Mouse (Mus musculus) layer of hippocampus, adult 2 months (tissue): ENCODE measurements around the gene Cdc42bpb. TPM values are rescaled to one million over a fixed set of nuclear protein-coding genes. Genes with fewer than 3 reads are reported as not detected.

Source experiments
- DNase-seq, 2 experiments: peaks; one replicate each; pipeline ENCODE4 v3.0.0; 2022; ENCODE audit warnings: low spot score in 2 of 2
- H3K27ac ChIP-seq: fragments of 200-600 bp; 2 replicates; pipeline ENCODE4 v1.8.1; 2022
- H3K4me3 ChIP-seq: fragments of 200-600 bp; 2 replicates; pipeline ENCODE4 v1.8.1; 2022; ENCODE audit warnings: mild to moderate bottlenecking
- CTCF ChIP-seq: fragments of 200-600 bp; conservative IDR thresholded peaks from 2 replicates; pipeline ENCODE4 v1.8.1; 2022; ENCODE audit warnings: antibody characterized with exemption, mild to moderate bottlenecking, moderate library complexity
- long read RNA-seq, 2 experiments: library from polyadenylated mRNA; stranded (forward); transcript quantifications; one replicate each; pipeline ENCODE4 v2.0.0; 2021; ENCODE audit warnings: borderline mapping rate in 2 of 2
- total RNA-seq, 2 experiments: library from RNA; stranded (reverse); gene quantifications; 2 replicates each; pipeline ENCODE4 v1.2.3; 2021

Gene Cdc42bpb
- 100 to 1,000 TPM; 113 to 122 TPM for total RNA-seq
- long read RNA-seq, experiment 1, full-length matches to known transcripts = 20 of 52 reads
- long read RNA-seq, experiment 1, partial matches to known transcripts = 23 of 52 reads
- long read RNA-seq, experiment 1, other reads (novel, unspliced or antisense) = 9 of 52 reads
- long read RNA-seq, experiment 2, full-length matches to known transcripts = 37 of 81 reads
- long read RNA-seq, experiment 2, partial matches to known transcripts = 35 of 81 reads
- long read RNA-seq, experiment 2, other reads (novel, unspliced or antisense) = 9 of 81 reads

DNA sequence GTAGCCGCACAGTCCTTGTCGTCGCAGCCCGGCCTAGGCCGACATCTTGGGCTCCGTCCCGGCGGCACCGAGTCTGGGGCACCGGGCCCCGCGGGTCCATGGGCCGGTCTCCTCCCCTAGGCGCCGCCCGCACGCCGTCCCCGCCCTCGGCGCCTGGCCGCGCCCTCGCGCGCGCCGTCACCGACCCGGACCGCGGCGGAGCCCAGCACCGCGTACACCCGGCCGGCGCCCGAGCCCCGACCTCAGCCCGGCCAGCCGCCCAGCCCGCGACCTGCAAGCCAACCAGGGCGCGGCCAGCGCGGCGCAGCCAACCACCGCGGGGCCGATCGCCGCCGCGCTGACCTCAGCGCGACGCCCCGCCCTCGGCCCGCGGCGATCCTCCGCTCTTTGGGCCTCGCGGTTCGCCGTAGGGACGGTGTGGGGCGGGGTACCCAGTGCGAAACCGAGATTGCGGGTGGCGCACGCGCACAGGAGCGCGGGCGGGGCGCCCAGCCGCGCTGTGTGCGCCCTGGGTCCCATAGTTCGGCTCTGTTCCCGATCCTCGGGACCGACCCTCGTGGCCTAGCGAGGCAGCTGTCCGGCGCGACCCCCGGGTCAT, at the start of gene Cdc42bpb:
TSS of gene Cdc42bpb (minus strand) at position 343 of the 598 bp plus-strand sequence.
- no peak for TF ChIP-seq CTCF
- Histone ChIP-seq H3K27ac (peak within 1 kb of the TSS; percentile 99), H3K4me3 (peak within 1 kb of the TSS; percentile 92)
- DNase-seq = peak; percentile 93 to 96

DNA sequence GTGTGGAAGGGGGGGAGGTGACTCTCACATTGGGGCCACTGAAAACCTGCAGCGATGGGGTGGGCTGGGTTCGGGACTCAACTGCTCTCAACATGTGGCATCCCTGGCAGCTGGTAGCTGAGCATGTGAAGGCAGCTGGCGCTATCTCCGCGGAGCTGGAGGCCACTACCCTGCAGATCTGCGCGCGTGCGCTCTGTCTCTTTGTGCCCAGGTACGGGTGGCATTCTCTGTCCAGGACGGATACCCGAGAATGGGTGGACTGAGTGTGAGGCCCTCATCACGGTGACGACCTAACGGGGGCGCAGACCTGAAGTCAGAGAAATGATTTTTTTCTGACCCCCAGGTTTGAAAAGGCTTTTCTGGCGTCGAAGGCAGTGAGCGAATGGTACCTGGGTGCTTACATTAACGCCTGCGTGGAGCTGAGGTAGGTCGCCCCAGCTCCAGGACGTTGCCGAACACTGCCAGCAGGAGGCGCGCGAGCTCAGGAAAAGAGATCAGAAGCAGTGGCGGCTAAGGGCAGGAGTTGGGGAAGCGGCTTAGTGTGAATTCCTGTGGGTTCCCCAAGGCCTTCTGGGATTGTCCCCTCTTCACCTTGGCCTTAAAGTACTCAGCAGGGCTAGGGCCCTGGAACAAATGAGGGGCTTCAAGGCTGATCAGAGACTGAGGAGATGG, 48.4 kb upstream of the Cdc42bpb start:
- Histone ChIP-seq H3K27ac (no peak overlapping the region), H3K4me3 (peak overlapping the region; percentile 26)
- DNase-seq = peak; percentile 89 to 97
- peak; percentile 94 for TF ChIP-seq CTCF

DNA sequence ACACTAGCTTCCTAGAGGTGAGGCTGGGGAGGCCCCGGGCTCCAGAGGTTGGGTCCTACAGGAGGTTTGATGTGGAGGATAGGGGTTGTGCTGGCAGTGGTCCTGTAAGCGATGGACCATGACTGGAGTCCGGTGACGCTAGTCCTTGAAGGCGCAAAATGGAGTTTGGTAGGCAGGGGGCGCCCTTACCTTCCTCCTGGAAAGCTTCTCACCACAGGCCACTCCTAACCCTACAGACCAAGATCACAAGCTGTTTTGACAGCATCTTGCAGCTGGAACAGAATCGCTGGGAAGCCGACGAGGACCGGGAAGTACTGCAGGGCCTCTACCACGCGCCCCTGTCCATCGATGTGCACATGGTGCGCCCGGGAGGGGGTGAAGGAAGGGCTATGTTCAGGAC, 47.7 kb upstream of the Cdc42bpb start:
- TF ChIP-seq CTCF = peak; percentile 85

DNA sequence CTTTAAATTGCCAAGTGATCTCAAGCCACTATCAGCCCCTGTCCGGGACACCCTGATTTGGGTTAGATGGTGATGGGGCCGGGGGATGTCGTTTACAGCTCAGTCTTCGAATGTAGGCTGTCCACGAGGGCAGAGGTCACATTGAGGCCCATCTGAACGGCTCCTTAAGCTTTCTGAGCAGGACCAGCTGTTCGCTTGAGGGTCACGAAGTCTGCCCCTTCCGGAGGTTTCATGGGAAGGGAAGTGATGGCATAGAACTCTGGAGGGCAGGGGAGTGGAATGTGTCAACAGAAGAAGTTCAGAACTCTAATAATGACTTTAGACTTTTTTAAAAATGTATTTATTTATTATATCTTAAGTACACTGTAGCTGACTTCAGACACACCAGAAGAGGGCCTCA, 47.0 kb upstream of the Cdc42bpb start:
- TF ChIP-seq CTCF = no peak
- H3K4me3 ChIP-seq = no peak overlapping the region
- DNase-seq = no peak
- H3K27ac ChIP-seq = no peak overlapping the region

More for the DNA sequence above, 47.7 kb upstream of the Cdc42bpb start:
- no peak overlapping the region for H3K27ac ChIP-seq
- peak; percentile 45 to 75 for DNase-seq
- no peak overlapping the region for H3K4me3 ChIP-seq

DNA sequence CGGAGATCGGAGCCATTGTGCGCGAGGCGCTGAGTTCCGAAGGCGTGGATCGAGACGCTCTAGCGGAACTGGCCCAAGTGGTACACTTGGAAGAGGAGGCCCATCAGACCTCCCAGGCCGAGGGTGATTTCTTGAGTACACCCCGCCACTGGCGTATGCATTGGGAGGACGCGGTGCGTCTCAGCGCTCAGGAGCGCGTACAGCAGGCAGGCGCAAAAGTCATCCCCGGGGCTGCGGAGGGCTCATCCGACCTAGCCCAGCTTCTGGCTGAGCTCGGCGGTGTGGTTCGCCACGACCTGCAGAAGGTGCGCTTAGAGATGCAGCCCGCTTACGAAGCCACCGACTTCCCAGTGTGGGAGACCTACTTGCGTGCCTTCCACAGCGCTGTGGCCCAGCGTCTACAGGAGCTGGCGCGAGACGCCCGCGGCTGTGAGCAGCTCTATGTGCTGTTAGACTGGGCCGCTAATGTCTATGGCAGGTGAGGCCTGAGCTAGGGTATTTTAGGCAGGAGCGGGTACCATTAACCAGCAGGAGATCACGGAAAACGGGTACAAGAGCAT, 46.1 kb upstream of the Cdc42bpb start:
- DNase-seq = no peak
- TF ChIP-seq CTCF = no peak
- Histone ChIP-seq H3K4me3 (no peak overlapping the region), H3K27ac (no peak overlapping the region)

DNA sequence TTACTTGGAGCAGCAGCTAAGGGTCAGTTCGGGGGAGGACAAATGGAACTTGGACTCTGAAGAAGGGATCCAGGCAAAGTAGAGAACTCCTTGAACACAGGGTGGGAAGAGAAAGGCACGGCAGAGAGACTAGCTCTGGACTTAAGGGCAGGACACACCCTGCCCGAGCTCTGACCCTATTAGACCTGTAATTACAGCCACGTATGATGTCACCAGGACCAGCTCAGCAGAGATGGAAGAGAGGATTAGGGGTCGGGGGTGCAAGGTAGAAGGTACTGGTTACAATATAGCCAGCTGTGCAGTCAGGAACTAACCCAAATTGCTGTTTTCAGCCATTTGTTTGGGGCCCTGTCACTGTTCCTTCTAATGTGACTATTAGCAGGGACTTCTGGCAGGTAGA, 45.3 kb upstream of the Cdc42bpb start:
- Histone ChIP-seq H3K4me3 (no peak overlapping the region), H3K27ac (no peak overlapping the region)
- no peak for DNase-seq
- no peak for TF ChIP-seq CTCF

DNA sequence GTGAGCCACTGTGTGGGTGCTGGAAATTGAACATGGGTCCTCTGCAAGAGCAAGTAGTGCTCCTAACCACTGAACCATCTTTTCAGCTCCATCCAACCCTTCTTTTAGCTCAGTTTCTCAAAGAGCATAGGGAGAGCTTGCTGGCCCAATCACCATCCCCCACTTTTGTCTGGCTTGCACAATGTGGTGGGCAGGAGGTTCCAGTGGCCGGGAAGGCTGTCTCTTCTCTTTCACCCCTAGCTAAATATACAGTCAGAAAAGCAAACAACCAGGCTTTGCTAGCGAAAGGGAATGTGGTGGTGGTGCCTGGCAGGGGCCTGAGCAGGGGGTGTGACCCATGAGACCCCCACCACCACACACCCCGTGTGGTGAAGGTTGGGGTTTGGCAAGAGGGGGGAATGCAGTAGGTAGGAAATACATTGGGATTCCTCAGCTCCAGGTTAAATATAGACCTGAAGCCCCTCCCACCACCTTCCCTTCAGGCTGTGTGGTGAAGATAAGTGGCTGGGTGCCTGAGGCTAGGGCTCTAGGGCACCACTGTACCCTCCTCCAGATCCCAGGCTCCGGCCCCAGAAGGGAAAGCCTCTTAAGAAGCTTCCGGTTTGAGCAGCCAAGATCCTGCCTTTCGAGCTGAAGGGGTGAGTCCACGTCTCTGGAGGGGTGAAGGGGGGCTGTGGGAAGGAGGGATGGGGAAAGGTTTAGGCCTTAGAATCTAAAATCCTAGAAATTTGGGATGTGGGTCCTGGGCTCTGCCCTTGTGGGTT, 43.6 kb upstream of the Cdc42bpb start:
- Histone ChIP-seq H3K4me3 (no peak overlapping the region), H3K27ac (no peak overlapping the region)
- no peak for TF ChIP-seq CTCF
- DNase-seq = no peak

DNA sequence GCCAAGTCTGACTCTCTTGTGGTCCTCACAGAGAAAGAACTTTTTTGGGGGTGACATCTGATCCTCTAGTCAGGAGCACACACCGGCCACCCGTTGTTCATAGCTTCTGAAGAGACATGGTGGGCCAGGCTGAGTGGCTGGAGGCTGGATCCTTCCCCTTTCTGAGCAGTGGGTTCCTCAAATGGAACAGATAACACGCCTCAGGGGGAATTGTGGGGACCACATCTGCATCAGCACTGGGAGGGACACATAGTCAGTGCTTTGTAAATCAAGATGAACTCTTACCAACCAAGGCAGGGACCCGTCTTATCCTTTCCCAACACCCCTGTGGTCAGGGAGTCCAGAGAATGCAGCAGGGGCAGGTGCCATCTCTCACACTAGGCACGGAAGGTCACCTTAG, 42.4 kb upstream of the Cdc42bpb start:
- Histone ChIP-seq H3K4me3 (no peak overlapping the region), H3K27ac (no peak overlapping the region)
- DNase-seq = no peak
- TF ChIP-seq CTCF = no peak

DNA sequence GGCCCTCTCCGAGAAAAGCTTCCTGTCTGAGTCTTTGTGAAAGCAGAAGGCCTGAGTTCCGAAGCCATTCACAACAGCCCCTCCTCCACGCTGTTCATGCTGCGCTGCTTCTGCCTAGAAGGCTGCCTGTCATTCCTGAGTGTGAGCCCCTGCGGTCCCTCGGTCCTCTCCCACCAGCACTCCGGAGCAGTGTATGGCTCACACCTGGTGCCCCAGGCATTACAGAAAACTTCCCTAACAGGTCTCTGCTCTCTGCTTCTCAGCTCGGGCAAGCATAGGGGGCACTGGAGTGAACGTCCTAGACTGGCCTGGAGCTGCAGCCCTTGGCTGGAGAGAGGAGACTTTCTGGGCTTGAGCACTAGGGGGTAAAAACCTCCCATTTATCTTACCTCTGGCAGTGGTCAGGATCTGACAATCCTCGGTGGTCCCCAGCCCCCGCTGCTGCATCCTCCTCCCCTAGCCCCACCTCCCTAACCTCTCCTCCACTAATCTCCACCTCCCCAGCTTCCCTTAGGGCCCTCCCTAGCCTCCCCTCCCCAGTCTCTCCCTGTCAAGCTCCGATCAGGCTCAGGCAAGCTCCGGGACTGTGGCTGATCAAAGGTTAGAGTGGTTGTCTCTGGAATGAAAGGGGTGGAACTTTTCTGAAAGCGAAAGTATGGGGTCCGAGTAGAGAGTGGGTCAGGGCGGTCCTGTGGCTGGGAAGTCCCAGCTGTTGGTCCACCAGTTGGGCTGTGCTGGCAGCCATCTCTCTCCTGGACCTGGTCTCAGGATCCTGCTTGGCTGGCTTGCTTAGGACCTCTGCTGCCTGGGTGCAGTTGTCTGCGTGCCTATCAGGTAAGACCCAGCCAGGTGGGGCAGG, 39.6 kb upstream of the Cdc42bpb start, which contains the start of gene Exoc3l4:
TSS of gene Exoc3l4 (plus strand) at position 97 of the 859 bp plus-strand sequence.
- Histone ChIP-seq H3K4me3 (peak within 1 kb of the TSS; percentile 38), H3K27ac (peak within 1 kb of the TSS; percentile 61; the same call in 1 of the 2 replicates)
- DNase-seq = no peak
- no peak for TF ChIP-seq CTCF

DNA sequence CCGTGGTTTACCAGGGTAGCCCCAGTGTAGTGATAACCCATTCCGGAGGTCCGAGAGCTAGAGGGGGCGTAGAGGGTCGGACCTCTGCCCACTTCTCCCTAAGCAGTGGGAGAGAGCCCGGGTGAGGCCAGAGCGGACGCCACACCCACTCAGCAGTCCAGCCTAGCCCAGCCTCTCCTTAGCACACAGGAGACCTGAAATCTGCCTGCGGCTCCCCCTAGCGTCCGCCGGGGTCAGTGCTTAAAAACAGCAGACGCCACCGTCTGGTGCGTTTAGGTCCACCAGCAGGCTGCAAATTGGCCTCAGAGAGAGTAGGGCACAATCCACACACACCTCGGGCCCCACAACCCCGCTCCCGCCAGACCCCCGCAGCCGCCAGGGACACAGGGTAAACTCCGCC, 35.8 kb upstream of the Cdc42bpb start:
- H3K4me3 ChIP-seq = peak overlapping the region; percentile 39; the same call in 1 of the 2 replicates

DNA sequence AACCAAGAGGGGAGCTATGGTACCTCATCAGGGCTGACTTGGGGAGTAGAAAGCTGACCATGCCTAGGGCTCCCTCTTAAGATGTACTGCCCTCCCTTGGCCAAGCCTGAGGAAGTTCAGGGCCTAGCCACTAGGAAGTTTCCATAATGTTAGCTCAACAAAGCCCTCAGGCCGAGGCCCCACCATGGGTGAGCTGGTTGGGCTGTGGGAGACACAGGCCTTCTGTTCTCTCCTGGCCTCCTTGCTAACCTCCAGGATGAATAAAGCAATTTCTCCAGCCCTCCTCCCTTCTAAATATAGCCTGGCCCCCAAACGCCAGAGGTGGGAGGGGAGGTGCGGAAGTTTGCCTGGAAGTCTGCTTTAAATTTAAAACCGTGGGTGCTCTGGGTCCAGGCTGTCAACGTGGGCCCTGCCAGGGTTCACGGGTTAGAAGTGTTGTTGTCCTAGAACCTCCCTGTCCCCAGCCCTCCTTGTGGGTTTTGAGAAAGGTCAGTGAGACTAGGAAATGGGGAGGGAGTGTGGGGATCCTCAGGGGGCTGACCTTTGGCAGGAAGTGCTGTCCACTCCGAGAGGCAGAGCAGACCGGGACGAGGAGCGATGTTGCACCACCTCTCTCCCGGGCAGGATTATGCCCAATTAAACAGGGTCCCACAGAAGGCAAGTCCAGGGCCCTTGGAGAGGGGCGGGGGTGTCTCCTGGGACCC, 35.2 kb upstream of the Cdc42bpb start:
- Histone ChIP-seq H3K4me3 (peak overlapping the region; percentile 39; the same call in 1 of the 2 replicates), H3K27ac (no peak overlapping the region)
- TF ChIP-seq CTCF = 0 out of 2 replicates have a peak, but pooled peaks have one; percentile 3
- no peak for DNase-seq

More for the DNA sequence above, 35.8 kb upstream of the Cdc42bpb start:
- H3K27ac ChIP-seq = no peak overlapping the region
- peak; percentile 88 for DNase-seq
- peak; percentile 96 for TF ChIP-seq CTCF
